Mouse (Mus musculus): ENCODE results near the gene Zfp36l2. TPM values are rescaled to one million over a fixed set of nuclear protein-coding genes. Genes with fewer than 3 reads are reported as not detected.

Zfp36l2 gene
- polyA plus RNA-seq, 1 experiment from 2014 or later, result 15.8 TPM

GRCm38 (mm10) chr17:84203340-84203739 is 15.6 kb upstream of the Zfp36l2 start:
- Histone ChIP-seq H3K4me3 (ENCODE audit: low read depth, low read length) (no peak overlapping the region), H3K27me3 (ENCODE audit: control insufficient read depth, insufficient read depth, low read length) (no peaks in the 10 kb centered on the region), H3K36me3 (ENCODE audit: control insufficient read depth, insufficient read depth, low read length) (no peaks in the 10 kb centered on the region), H3K4me1 (replicated peaks; ENCODE audit: control insufficient read depth, insufficient read depth, low read length) (no peaks in the 10 kb centered on the region), H3K27ac (ENCODE audit: low read depth, low read length) (no peak overlapping the region), H3K4me2 (replicated peaks; ENCODE audit: low read depth, low read length) (no peak overlapping the region), H3K9ac (ENCODE audit: low read depth, low read length) (no peak overlapping the region), H3K9me3 (ENCODE audit: control insufficient read depth, low read length) (no peaks in the 10 kb centered on the region)
- WGBS, result 63% methylated on average over 7 of the region's 7 CpGs
- no peak for ATAC-seq (ENCODE audit: low FRiP score)
- no peak for DNase-seq (ENCODE audit: low spot score)

GRCm38 (mm10) chr17:84201183-84201582 is 13.4 kb upstream of the Zfp36l2 start:
- Histone ChIP-seq H3K27ac (ENCODE audit: low read depth, low read length) (no peak overlapping the region), H3K4me2 (replicated peaks; ENCODE audit: low read depth, low read length) (no peak overlapping the region), H3K27me3 (ENCODE audit: control insufficient read depth, insufficient read depth, low read length) (no peaks in the 10 kb centered on the region), H3K9me3 (ENCODE audit: control insufficient read depth, low read length) (no peaks in the 10 kb centered on the region), H3K4me3 (ENCODE audit: low read depth, low read length) (no peak overlapping the region), H3K9ac (ENCODE audit: low read depth, low read length) (no peak overlapping the region), H3K36me3 (ENCODE audit: control insufficient read depth, insufficient read depth, low read length) (no peaks in the 10 kb centered on the region), H3K4me1 (replicated peaks; ENCODE audit: control insufficient read depth, insufficient read depth, low read length) (no peaks in the 10 kb centered on the region)
- ATAC-seq (ENCODE audit: low FRiP score) (no peak), DNase-seq (ENCODE audit: low spot score) (no peak)
- WGBS, result 94% methylated on average over 5 of the region's 5 CpGs

- ATAC-seq (ENCODE audit: low FRiP score), result no peak
- H3K27ac ChIP-seq (ENCODE audit: low read depth, low read length), result no peak overlapping the region
- no peaks in the 10 kb centered on the region for H3K9me3 ChIP-seq (ENCODE audit: control insufficient read depth, low read length)
- 30% methylated on average over 4 of the region's 4 CpGs for WGBS
- H3K9ac ChIP-seq (ENCODE audit: low read depth, low read length), result no peak overlapping the region
- no peak for DNase-seq (ENCODE audit: low spot score)
- H3K4me1 ChIP-seq (replicated peaks; ENCODE audit: control insufficient read depth, insufficient read depth, low read length), result no peaks in the 10 kb centered on the region
- no peak overlapping the region for H3K4me2 ChIP-seq (replicated peaks; ENCODE audit: low read depth, low read length)
- no peaks in the 10 kb centered on the region for H3K36me3 ChIP-seq (ENCODE audit: control insufficient read depth, insufficient read depth, low read length)
- no peak overlapping the region for H3K4me3 ChIP-seq (ENCODE audit: low read depth, low read length)
- H3K27me3 ChIP-seq (ENCODE audit: control insufficient read depth, insufficient read depth, low read length), result no peaks in the 10 kb centered on the region
Observed at GRCm38 (mm10) chr17:84197912-84198344, 10.2 kb upstream of the Zfp36l2 start.

GRCm38 (mm10) chr17:84196329-84196728 is 8.6 kb upstream of the Zfp36l2 start:
- no peak for ATAC-seq (ENCODE audit: low FRiP score)
- DNase-seq (ENCODE audit: low spot score), result no peak
- Histone ChIP-seq H3K27ac (ENCODE audit: low read depth, low read length) (no peak overlapping the region), H3K4me2 (replicated peaks; ENCODE audit: low read depth, low read length) (no peak overlapping the region), H3K4me1 (replicated peaks; ENCODE audit: control insufficient read depth, insufficient read depth, low read length) (no peaks in the 10 kb centered on the region), H3K4me3 (ENCODE audit: low read depth, low read length) (no peak overlapping the region), H3K36me3 (ENCODE audit: control insufficient read depth, insufficient read depth, low read length) (no peaks in the 10 kb centered on the region), H3K9ac (ENCODE audit: low read depth, low read length) (no peak overlapping the region), H3K9me3 (ENCODE audit: control insufficient read depth, low read length) (no peaks in the 10 kb centered on the region), H3K27me3 (ENCODE audit: control insufficient read depth, insufficient read depth, low read length) (no peaks in the 10 kb centered on the region)

GRCm38 (mm10) chr17:84195835-84196234 is 8.1 kb upstream of the Zfp36l2 start:
- ATAC-seq (ENCODE audit: low FRiP score) (no peak), DNase-seq (ENCODE audit: low spot score) (no peak)
- H3K9me3 ChIP-seq (ENCODE audit: control insufficient read depth, low read length), result no peaks in the 10 kb centered on the region
- no peak overlapping the region for H3K4me3 ChIP-seq (ENCODE audit: low read depth, low read length)
- no peaks in the 10 kb centered on the region for H3K36me3 ChIP-seq (ENCODE audit: control insufficient read depth, insufficient read depth, low read length)
- H3K4me1 ChIP-seq (replicated peaks; ENCODE audit: control insufficient read depth, insufficient read depth, low read length), result no peaks in the 10 kb centered on the region
- 91% methylated on average over 3 of the region's 3 CpGs for WGBS
- no peak overlapping the region for H3K9ac ChIP-seq (ENCODE audit: low read depth, low read length)
- H3K4me2 ChIP-seq (replicated peaks; ENCODE audit: low read depth, low read length), result no peak overlapping the region
- no peak overlapping the region for H3K27ac ChIP-seq (ENCODE audit: low read depth, low read length)
- H3K27me3 ChIP-seq (ENCODE audit: control insufficient read depth, insufficient read depth, low read length), result no peaks in the 10 kb centered on the region

GRCm38 (mm10) chr17:84195003-84195395 is 7.3 kb upstream of the Zfp36l2 start:
- no peak for DNase-seq (ENCODE audit: low spot score)
- Histone ChIP-seq H3K4me2 (replicated peaks; ENCODE audit: low read depth, low read length) (no peak overlapping the region), H3K27ac (ENCODE audit: low read depth, low read length) (no peak overlapping the region), H3K4me3 (ENCODE audit: low read depth, low read length) (no peak overlapping the region), H3K27me3 (ENCODE audit: control insufficient read depth, insufficient read depth, low read length) (no peaks in the 10 kb centered on the region), H3K9me3 (ENCODE audit: control insufficient read depth, low read length) (no peaks in the 10 kb centered on the region), H3K36me3 (ENCODE audit: control insufficient read depth, insufficient read depth, low read length) (no peaks in the 10 kb centered on the region), H3K9ac (ENCODE audit: low read depth, low read length) (no peak overlapping the region), H3K4me1 (replicated peaks; ENCODE audit: control insufficient read depth, insufficient read depth, low read length) (no peaks in the 10 kb centered on the region)
- no peak for ATAC-seq (ENCODE audit: low FRiP score)
- WGBS, result 59% methylated on average over 4 of the region's 4 CpGs

- Histone ChIP-seq H3K9me3 (ENCODE audit: control insufficient read depth, low read length) (no peaks in the 10 kb centered on the region), H3K9ac (ENCODE audit: low read depth, low read length) (no peak overlapping the region), H3K4me2 (replicated peaks; ENCODE audit: low read depth, low read length) (no peak overlapping the region), H3K27me3 (ENCODE audit: control insufficient read depth, insufficient read depth, low read length) (no peaks in the 10 kb centered on the region), H3K27ac (ENCODE audit: low read depth, low read length) (no peak overlapping the region), H3K36me3 (ENCODE audit: control insufficient read depth, insufficient read depth, low read length) (no peaks in the 10 kb centered on the region), H3K4me3 (ENCODE audit: low read depth, low read length) (no peak overlapping the region), H3K4me1 (replicated peaks; ENCODE audit: control insufficient read depth, insufficient read depth, low read length) (no peaks in the 10 kb centered on the region)
- DNase-seq (ENCODE audit: low spot score) (no peak), ATAC-seq (ENCODE audit: low FRiP score) (no peak)
- WGBS, result 86% methylated on average over 4 of the region's 4 CpGs
Observed at GRCm38 (mm10) chr17:84194282-84195002, 6.7 kb upstream of the Zfp36l2 start.

GRCm38 (mm10) chr17:84193411-84193810 is 5.7 kb upstream of the Zfp36l2 start:
- no peaks in the 10 kb centered on the region for H3K36me3 ChIP-seq (ENCODE audit: control insufficient read depth, insufficient read depth, low read length)
- H3K9ac ChIP-seq (ENCODE audit: low read depth, low read length), result no peak overlapping the region
- no peak overlapping the region for H3K4me3 ChIP-seq (ENCODE audit: low read depth, low read length)
- no peaks in the 10 kb centered on the region for H3K9me3 ChIP-seq (ENCODE audit: control insufficient read depth, low read length)
- no peak overlapping the region for H3K27ac ChIP-seq (ENCODE audit: low read depth, low read length)
- H3K27me3 ChIP-seq (ENCODE audit: control insufficient read depth, insufficient read depth, low read length), result no peaks in the 10 kb centered on the region
- WGBS, result 92% methylated on average over 9 of the region's 9 CpGs
- DNase-seq (ENCODE audit: low spot score) (no peak), ATAC-seq (ENCODE audit: low FRiP score) (no peak)
- peaks cover 6% of the 10 kb centered on the region; the same call in 1 of the 2 replicates for H3K4me1 ChIP-seq (replicated peaks; ENCODE audit: control insufficient read depth, insufficient read depth, low read length)
- H3K4me2 ChIP-seq (replicated peaks; ENCODE audit: low read depth, low read length), result no peak overlapping the region

GRCm38 (mm10) chr17:84191946-84192345 is 4.2 kb upstream of the Zfp36l2 start:
- H3K9ac ChIP-seq (ENCODE audit: low read depth, low read length), result no peak overlapping the region
- H3K36me3 ChIP-seq (ENCODE audit: control insufficient read depth, insufficient read depth, low read length), result no peaks in the 10 kb centered on the region
- DNase-seq (ENCODE audit: low spot score) (no peak), ATAC-seq (ENCODE audit: low FRiP score) (no peak)
- H3K4me3 ChIP-seq (ENCODE audit: low read depth, low read length), result no peak overlapping the region
- peaks cover 6% of the 10 kb centered on the region; the same call in 1 of the 2 replicates for H3K4me1 ChIP-seq (replicated peaks; ENCODE audit: control insufficient read depth, insufficient read depth, low read length)
- no peak overlapping the region for H3K4me2 ChIP-seq (replicated peaks; ENCODE audit: low read depth, low read length)
- 91% methylated on average over 4 of the region's 4 CpGs for WGBS
- H3K9me3 ChIP-seq (ENCODE audit: control insufficient read depth, low read length), result no peaks in the 10 kb centered on the region
- no peaks in the 10 kb centered on the region for H3K27me3 ChIP-seq (ENCODE audit: control insufficient read depth, insufficient read depth, low read length)
- no peak overlapping the region for H3K27ac ChIP-seq (ENCODE audit: low read depth, low read length)

All from hindbrain, embryonic 11.5 days (tissue).